Mouse (Mus musculus): ENCODE measurements around the gene Gmds. TPM values are rescaled to one million over a fixed set of nuclear protein-coding genes. Genes with fewer than 3 reads are reported as not detected.

Gmds gene
- total and polyA plus RNA-seq, 2 experiments from 2014 or later, result 13.7 to 31.9 TPM

GRCm38 (mm10) chr13:31821050-31821449, 517.5 kb downstream of the Gmds start:
- H3K27ac ChIP-seq, result 0 out of 2 replicates have a peak overlapping the region, but pooled peaks have one; percentile 15
- peak overlapping the region; percentile 29 for H3K4me3 ChIP-seq (ENCODE audit: low read length)
- no peak for TF ChIP-seq CTCF (IDR thresholded peaks at IDR 0.05; ENCODE audit: low read depth)
- no peaks in the 10 kb centered on the region for H3K36me3 ChIP-seq (ENCODE audit: insufficient read depth, low read length)
- H3K27me3 ChIP-seq (ENCODE audit: insufficient read depth, low read length), result peaks cover 20% of the 10 kb centered on the region
- H3K9me3 ChIP-seq (ENCODE audit: low read length), result no peaks in the 10 kb centered on the region
- WGBS, result 36% methylated on average over 6 of the region's 6 CpGs
- H3K9ac ChIP-seq (replicated peaks; ENCODE audit: low read length), result peak overlapping the region; percentile 37
- H3K4me2 ChIP-seq (ENCODE audit: low read depth, low read length), result peak overlapping the region; percentile 52
- 0 out of 2 replicates have a peak, but pooled peaks cover 4% of the 10 kb centered on the region for H3K4me1 ChIP-seq (ENCODE audit: insufficient read depth, low read length)
- DNase-seq (ENCODE audit: low spot score) (no peak), ATAC-seq (no peak)

DNA sequence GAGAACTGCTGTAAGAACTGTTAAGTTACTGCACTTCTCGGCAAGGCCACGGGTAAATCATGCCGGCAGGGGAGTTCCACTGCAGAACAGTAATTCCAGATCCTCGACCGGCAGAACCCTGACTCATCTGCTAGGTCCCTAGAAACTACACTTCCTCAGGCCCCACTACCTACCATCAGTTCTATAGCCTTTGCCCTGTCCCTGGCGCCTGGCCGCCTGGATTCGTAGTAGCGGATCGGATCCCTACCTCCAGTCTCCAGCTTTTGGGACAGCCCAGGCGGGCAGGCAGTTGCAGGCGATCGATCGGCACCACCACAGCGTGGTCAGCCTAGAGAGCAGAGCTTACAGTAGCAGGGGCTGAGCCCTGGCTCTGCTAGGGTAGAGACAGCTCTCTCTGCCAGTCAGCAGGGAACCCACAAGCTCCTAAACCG, 517.9 kb downstream of the Gmds start:
- TF ChIP-seq CTCF (IDR thresholded peaks at IDR 0.05; ENCODE audit: low read depth), result no peak
- Histone ChIP-seq H3K27ac (0 out of 2 replicates have a peak overlapping the region, but pooled peaks have one; percentile 15), H3K4me3 (ENCODE audit: low read length) (peak overlapping the region; percentile 29), H3K4me1 (ENCODE audit: insufficient read depth, low read length) (0 out of 2 replicates have a peak, but pooled peaks cover 4% of the 10 kb centered on the region), H3K27me3 (ENCODE audit: insufficient read depth, low read length) (peaks cover 25% of the 10 kb centered on the region), H3K4me2 (ENCODE audit: low read depth, low read length) (peak overlapping the region; percentile 52), H3K9me3 (ENCODE audit: low read length) (no peaks in the 10 kb centered on the region), H3K36me3 (ENCODE audit: insufficient read depth, low read length) (no peaks in the 10 kb centered on the region), H3K9ac (replicated peaks; ENCODE audit: low read length) (peak overlapping the region; percentile 37)
- WGBS, result 8% methylated on average over 16 of the region's 16 CpGs
- peak; percentile 50 for DNase-seq (ENCODE audit: low spot score)
- ATAC-seq, result peak; percentile 84; the same call in 1 of the 2 replicates

DNA sequence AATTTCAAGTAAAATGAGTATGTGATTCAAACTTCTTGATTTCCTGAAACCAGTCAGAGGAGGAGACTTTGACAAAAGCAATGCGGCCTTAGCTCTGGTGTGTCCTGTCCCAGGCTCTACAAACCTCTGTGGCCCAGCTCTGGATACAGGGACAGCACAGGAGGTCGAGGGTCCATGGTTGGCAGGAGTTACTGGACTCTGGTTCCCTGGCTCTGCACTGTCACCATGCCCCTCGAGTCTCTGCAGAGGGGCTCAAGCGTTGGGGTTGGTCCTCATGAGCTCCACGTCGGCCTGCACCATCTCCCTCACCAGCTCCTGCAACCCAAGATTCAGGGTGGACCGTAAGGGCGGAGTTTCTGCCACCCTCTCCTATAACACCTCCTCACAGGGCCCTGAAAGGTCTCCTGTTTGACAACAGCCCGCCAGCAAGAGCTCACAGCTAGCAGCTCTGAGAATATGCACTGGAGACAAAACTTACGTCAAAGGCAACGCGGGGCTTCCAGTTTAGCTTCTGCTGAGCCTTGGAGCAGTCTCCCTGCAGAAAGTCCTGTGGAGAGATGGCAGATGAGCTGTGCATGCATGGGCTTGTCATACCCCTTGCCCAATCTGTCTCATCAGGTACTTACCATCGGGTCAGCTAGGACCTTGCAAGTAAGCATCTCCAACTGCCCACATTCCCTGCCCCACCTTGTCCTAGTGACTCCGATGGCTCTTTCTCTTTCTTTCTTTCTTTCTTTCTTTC, 518.7 kb downstream of the Gmds start:
- DNase-seq (ENCODE audit: low spot score) (no peak), ATAC-seq (no peak)
- Histone ChIP-seq H3K4me3 (ENCODE audit: low read length) (no peak overlapping the region), H3K27me3 (ENCODE audit: insufficient read depth, low read length) (peaks cover 29% of the 10 kb centered on the region), H3K9ac (replicated peaks; ENCODE audit: low read length) (no peak overlapping the region), H3K9me3 (ENCODE audit: low read length) (no peaks in the 10 kb centered on the region), H3K4me2 (ENCODE audit: low read depth, low read length) (peak overlapping the region; percentile 25; the same call in 1 of the 2 replicates), H3K27ac (no peak overlapping the region), H3K36me3 (ENCODE audit: insufficient read depth, low read length) (no peaks in the 10 kb centered on the region), H3K4me1 (ENCODE audit: insufficient read depth, low read length) (0 out of 2 replicates have a peak, but pooled peaks cover 4% of the 10 kb centered on the region)
- no peak for TF ChIP-seq CTCF (IDR thresholded peaks at IDR 0.05; ENCODE audit: low read depth)
- WGBS, result 44% methylated on average over 14 of the region's 14 CpGs

- Histone ChIP-seq H3K4me1 (ENCODE audit: insufficient read depth, low read length) (0 out of 2 replicates have a peak, but pooled peaks cover 4% of the 10 kb centered on the region), H3K27ac (no peak overlapping the region), H3K4me3 (ENCODE audit: low read length) (no peak overlapping the region), H3K36me3 (ENCODE audit: insufficient read depth, low read length) (no peaks in the 10 kb centered on the region), H3K9me3 (ENCODE audit: low read length) (no peaks in the 10 kb centered on the region), H3K4me2 (ENCODE audit: low read depth, low read length) (no peak overlapping the region), H3K27me3 (ENCODE audit: insufficient read depth, low read length) (peaks cover 44% of the 10 kb centered on the region), H3K9ac (replicated peaks; ENCODE audit: low read length) (no peak overlapping the region)
- no peak for TF ChIP-seq CTCF (IDR thresholded peaks at IDR 0.05; ENCODE audit: low read depth)
- WGBS, result 60% methylated on average over 7 of the region's 7 CpGs
- ATAC-seq, result no peak
- no peak for DNase-seq (ENCODE audit: low spot score)
Observed at GRCm38 (mm10) chr13:31818337-31818736, 520.2 kb downstream of the Gmds start.

DNA sequence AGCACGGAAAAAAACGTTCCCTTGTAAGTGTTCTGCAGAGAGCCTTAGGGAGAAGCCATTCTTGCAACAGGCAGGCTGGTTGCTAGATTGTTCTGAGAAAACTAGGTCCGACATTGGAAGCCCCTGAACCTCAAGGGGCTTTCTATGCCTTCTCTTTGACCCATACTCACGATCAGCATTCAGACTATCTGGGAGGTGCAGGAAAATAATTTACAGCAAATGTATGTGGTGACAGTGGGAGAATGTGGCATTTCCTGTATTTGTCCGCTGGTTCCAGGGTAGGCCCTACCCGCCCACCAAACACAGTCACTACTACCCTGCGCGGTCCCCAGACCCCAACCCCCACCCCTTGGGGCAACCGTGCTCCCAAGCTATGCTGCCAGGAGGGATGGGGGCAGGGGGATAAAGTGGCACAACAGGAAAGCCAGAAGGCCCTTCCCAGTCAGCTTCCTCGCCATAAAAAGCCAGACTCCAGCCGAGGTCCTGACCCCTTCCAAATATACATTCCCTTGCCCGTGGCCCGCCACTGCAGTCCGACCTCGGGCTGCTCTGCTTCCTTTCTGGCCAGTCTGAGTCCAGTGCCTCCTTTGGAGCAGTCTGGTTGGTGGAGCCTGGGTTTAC, 523.0 kb downstream of the Gmds start:
- H3K4me2 ChIP-seq (ENCODE audit: low read depth, low read length), result peak overlapping the region; percentile 25; the same call in 1 of the 2 replicates
- no peak overlapping the region for H3K4me3 ChIP-seq (ENCODE audit: low read length)
- H3K36me3 ChIP-seq (ENCODE audit: insufficient read depth, low read length), result no peaks in the 10 kb centered on the region
- no peak for TF ChIP-seq CTCF (IDR thresholded peaks at IDR 0.05; ENCODE audit: low read depth)
- peaks cover 62% of the 10 kb centered on the region for H3K27me3 ChIP-seq (ENCODE audit: insufficient read depth, low read length)
- DNase-seq (ENCODE audit: low spot score) (no peak), ATAC-seq (no peak)
- H3K27ac ChIP-seq, result no peak overlapping the region
- H3K9me3 ChIP-seq (ENCODE audit: low read length), result no peaks in the 10 kb centered on the region
- no peak overlapping the region for H3K9ac ChIP-seq (replicated peaks; ENCODE audit: low read length)
- WGBS, result 47% methylated on average over 15 of the region's 15 CpGs
- H3K4me1 ChIP-seq (ENCODE audit: insufficient read depth, low read length), result 0 out of 2 replicates have a peak, but pooled peaks cover 4% of the 10 kb centered on the region

DNA sequence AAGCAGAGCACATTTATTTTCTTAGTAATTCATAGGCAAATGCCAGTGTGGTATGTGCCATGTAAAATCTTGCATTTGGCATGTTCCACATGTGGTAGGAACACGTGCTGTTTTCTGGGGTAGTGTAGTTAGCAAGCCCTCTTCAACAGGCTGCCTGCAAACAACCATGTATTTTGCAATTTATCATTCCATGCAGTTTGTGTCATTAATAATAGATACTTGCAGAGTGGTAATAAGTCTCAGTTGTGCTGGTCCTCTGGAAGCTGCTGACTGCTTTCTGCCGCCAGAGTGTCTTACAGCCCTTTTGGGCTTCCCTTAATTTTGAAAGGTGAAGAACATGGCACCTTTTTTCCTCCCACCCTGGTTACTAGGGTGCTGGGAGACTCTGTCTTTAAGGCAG, 525.8 kb downstream of the Gmds start:
- TF ChIP-seq CTCF (IDR thresholded peaks at IDR 0.05; ENCODE audit: low read depth), result no peak
- Histone ChIP-seq H3K4me3 (ENCODE audit: low read length) (no peak overlapping the region), H3K4me1 (ENCODE audit: insufficient read depth, low read length) (no peaks in the 10 kb centered on the region), H3K36me3 (ENCODE audit: insufficient read depth, low read length) (no peaks in the 10 kb centered on the region), H3K27me3 (ENCODE audit: insufficient read depth, low read length) (peaks cover 60% of the 10 kb centered on the region), H3K4me2 (ENCODE audit: low read depth, low read length) (peak overlapping the region; percentile 38), H3K27ac (no peak overlapping the region), H3K9ac (replicated peaks; ENCODE audit: low read length) (no peak overlapping the region), H3K9me3 (ENCODE audit: low read length) (no peaks in the 10 kb centered on the region)
- no peak for DNase-seq (ENCODE audit: low spot score)
- no peak for ATAC-seq
- 81% methylated on average over 2 of the region's 2 CpGs for WGBS
